Mouse (Mus musculus) hindbrain, embryonic 10.5 days (tissue): ENCODE results near the gene Adgrl1. TPM values are rescaled to one million over a fixed set of nuclear protein-coding genes. Genes with fewer than 3 reads are reported as not detected.

Experiments used
- DNase-seq: peaks from one replicate; pipeline ENCODE4 v3.0.0-alpha.2; 2017; ENCODE audit warnings: low spot score
- H3K27ac ChIP-seq: fragments of 300-500 bp; sonication (generic); 2 replicates; pipeline ENCODE4 v1.5.1; 2016; ENCODE audit warnings: mild to moderate bottlenecking, moderate library complexity
- H3K27me3 ChIP-seq: fragments of 300-500 bp; sonication (generic); 2 replicates; pipeline ENCODE4 v1.6.1; 2016; ENCODE audit warnings: mild to moderate bottlenecking; ENCODE audit not compliant: poor library complexity, insufficient read depth, severe bottlenecking
- H3K36me3 ChIP-seq: fragments of 300-500 bp; sonication (generic); 2 replicates; pipeline ENCODE4 v1.6.1; 2016; ENCODE audit warnings: mild to moderate bottlenecking, moderate library complexity
- H3K4me1 ChIP-seq: fragments of 300-500 bp; sonication (generic); replicated peaks from 2 replicates; pipeline ENCODE4 v1.6.1; 2016; ENCODE audit warnings: mild to moderate bottlenecking
- H3K4me3 ChIP-seq: fragments of 300-500 bp; sonication (generic); 2 replicates; pipeline ENCODE4 v1.5.1; 2016; ENCODE audit warnings: mild to moderate bottlenecking, moderate library complexity
- H3K9me3 ChIP-seq: fragments of 300-500 bp; sonication (generic); 2 replicates; pipeline ENCODE4 v1.6.1; 2016; ENCODE audit warnings: mild to moderate bottlenecking, moderate library complexity
- WGBS: fragments of 180-500 bp; shearing (Covaris S2); methylation state at CpG from one replicate; pipeline ENCODE4 v1.1.7; 2016; 5-methylcytosine and 5-hydroxymethylcytosine counted together
- polyA plus RNA-seq: library from polyadenylated mRNA; unstranded; fragments of >200 nt; fragmentation: Nextera tagmentation; extraction: Ambion mirVana; gene quantifications from 2 replicates; pipeline ENCODE4 v1.2.1, GENCODE M21; 2016

The Adgrl1 gene
- polyA plus RNA-seq, 1 experiment from 2014 or later = 15.4 TPM

DNA sequence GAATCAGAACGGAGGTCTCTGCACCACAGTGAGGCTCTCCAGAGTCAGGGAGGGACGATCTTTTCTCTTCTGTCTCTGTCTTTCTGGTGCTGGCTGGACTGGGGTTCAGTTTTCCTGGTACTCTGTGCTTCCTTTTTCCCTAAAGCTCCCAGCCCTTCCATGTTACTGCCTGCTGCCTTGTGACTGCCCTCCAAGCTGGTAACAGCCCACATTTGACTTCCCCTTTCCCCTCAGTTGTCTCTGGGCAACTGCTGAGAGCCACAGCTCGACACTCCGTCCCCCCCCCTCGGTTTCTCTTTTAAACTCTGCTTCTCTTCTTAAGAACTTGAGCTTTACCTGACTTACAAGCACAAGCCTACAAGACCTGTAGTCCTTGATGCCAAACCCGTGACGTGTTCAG is 89.3 kb downstream of the Adgrl1 start:
- WGBS = 89% methylated on average over 7 of the region's 7 CpGs
- 0 out of 2 replicates have a peak, but pooled peaks cover under 1% of the 10 kb centered on the region for H3K27me3 ChIP-seq
- H3K36me3 ChIP-seq = peaks cover 98% of the 10 kb centered on the region
- no peaks in the 10 kb centered on the region for H3K4me1 ChIP-seq
- H3K4me3 ChIP-seq = no peak overlapping the region
- H3K27ac ChIP-seq = no peak overlapping the region
- H3K9me3 ChIP-seq = no peaks in the 10 kb centered on the region
- no peak for DNase-seq

DNA sequence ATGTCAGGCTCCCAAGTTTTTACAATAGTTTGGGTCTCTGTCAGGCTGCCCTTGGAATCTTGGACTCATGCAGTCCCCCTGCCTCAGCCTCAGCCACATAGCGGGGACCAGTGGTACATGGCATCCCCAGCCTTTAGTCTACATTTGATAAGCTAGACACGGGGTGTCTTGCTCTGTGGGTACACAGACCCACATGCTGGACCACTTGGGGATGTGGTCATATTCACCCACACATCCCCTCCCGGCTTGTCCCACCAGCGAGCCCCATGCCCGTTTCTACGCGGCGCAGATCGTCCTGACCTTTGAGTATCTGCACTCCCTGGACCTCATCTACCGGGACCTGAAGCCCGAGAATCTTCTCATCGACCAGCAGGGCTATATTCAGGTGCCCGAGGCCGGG is 90.3 kb downstream of the Adgrl1 start:
- peaks cover 98% of the 10 kb centered on the region for H3K36me3 ChIP-seq
- H3K9me3 ChIP-seq = no peaks in the 10 kb centered on the region
- no peak overlapping the region for H3K27ac ChIP-seq
- DNase-seq = no peak
- peaks cover 8% of the 10 kb centered on the region; the same call in 1 of the 2 replicates for H3K27me3 ChIP-seq
- no peak overlapping the region for H3K4me3 ChIP-seq
- 96% methylated on average over 14 of the region's 14 CpGs for WGBS
- H3K4me1 ChIP-seq = no peaks in the 10 kb centered on the region

Other genes with a start within 250 kb of the Adgrl1 start
- 221 and 240 TPM in 2 replicates for gene Gipc1, start 247.4 kb upstream of the Adgrl1 start, polyA plus RNA-seq
- 0.58 and 0.62 TPM in 2 replicates for gene Ptger1, start 233.4 kb upstream of the Adgrl1 start, polyA plus RNA-seq
- gene Pkn1, start 200.9 kb upstream of the Adgrl1 start, polyA plus RNA-seq = 28.2 and 29.9 TPM in 2 replicates
- 253 and 322 TPM in 2 replicates for gene Ddx39, start 184.9 kb upstream of the Adgrl1 start, polyA plus RNA-seq
- gene Adgre5, start 158.8 kb upstream of the Adgrl1 start, polyA plus RNA-seq = 6.9 and 9.3 TPM in 2 replicates
- 1.1 and 1.5 TPM in 2 replicates for gene Gm10644, start 55.1 kb downstream of the Adgrl1 start, polyA plus RNA-seq
- gene Asf1b, start 55.4 kb downstream of the Adgrl1 start, polyA plus RNA-seq = 99.1 and 112 TPM in 2 replicates
- 170 and 194 TPM in 2 replicates for gene Prkaca, start 72.9 kb downstream of the Adgrl1 start, polyA plus RNA-seq
- gene Samd1, start 97.6 kb downstream of the Adgrl1 start, polyA plus RNA-seq = 7.6 and 9.5 TPM in 2 replicates
- 0.52 and 0.54 TPM in 2 replicates for gene 1700067K01Rik, start 101.4 kb downstream of the Adgrl1 start, polyA plus RNA-seq
- 0.86 TPM in 1 of 2 replicates, not detected in the other for gene 2210011C24Rik, start 112.1 kb downstream of the Adgrl1 start, polyA plus RNA-seq
- gene Palm3, start 121.4 kb downstream of the Adgrl1 start, polyA plus RNA-seq = 9.2 and 10.0 TPM in 2 replicates
- 0.24 and 0.30 TPM in 2 replicates for gene Il27ra, start 142.5 kb downstream of the Adgrl1 start, polyA plus RNA-seq
- 0.69 TPM in 1 of 2 replicates, not detected in the other for gene Rln3, start 144.9 kb downstream of the Adgrl1 start, polyA plus RNA-seq
- gene Gm10643, start 165.0 kb downstream of the Adgrl1 start, polyA plus RNA-seq = 1.5 and 1.8 TPM in 2 replicates
- gene Rfx1, start 166.7 kb downstream of the Adgrl1 start, polyA plus RNA-seq = 8.5 and 9.2 TPM in 2 replicates
- gene Dcaf15, start 204.7 kb downstream of the Adgrl1 start, polyA plus RNA-seq = 16.7 and 19.2 TPM in 2 replicates
- gene Podnl1, start 225.9 kb downstream of the Adgrl1 start, polyA plus RNA-seq = 0.13 TPM in 1 of 2 replicates, not detected in the other
- gene Cc2d1a, start 247.8 kb downstream of the Adgrl1 start, polyA plus RNA-seq = 18.2 and 19.0 TPM in 2 replicates
- 2.1 TPM in 2 replicates for gene 4930432K21Rik, start 247.9 kb downstream of the Adgrl1 start, polyA plus RNA-seq